Mouse (Mus musculus) E14TG2a.4 (cell line): ENCODE measurements around the gene Olfr64.

ENCODE experiments used
- CTCF ChIP-seq: conservative IDR thresholded peaks from 2 replicates; pipeline ENCODE4 v1.5.1; 2014; ENCODE audit warnings: low read length
- POU5F1 ChIP-seq: IDR thresholded peaks from 2 replicates; pipeline ENCODE4 v1.6.1; 2014; ENCODE audit warnings: low read length, borderline replicate concordance

DNA sequence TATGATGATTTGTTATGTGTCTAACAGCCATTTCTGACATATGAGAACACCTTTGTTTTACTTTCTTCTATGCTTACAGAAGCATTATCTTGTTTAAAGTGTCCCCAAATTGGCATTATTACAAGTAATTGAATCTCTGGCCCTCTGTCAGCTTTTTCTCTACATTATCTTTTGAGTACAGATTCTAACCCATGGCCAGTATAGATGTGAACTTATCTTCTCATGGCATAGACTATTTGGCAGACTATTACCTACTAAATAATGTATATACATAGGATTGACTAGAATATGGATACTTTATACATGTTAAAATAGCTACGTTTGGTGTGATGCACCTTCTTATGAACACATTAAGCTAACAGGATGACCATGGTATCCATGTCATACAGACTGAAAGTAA, 39.6 kb downstream of the Olfr64 start:
- TF ChIP-seq CTCF = no peak
- TF ChIP-seq POU5F1 = no peak
